Mouse (Mus musculus) hindbrain, embryonic 12.5 days (tissue): ENCODE data around the gene 4930572O03Rik. TPM values are rescaled to one million over a fixed set of nuclear protein-coding genes. Genes with fewer than 3 reads are reported as not detected.
"Not testable (repeated sequence)": the region's sequence is repeated elsewhere in the genome, so short reads cannot be mapped to it uniquely, and the experiment has no call there.

ENCODE experiments used
- ATAC-seq: fragments of 200-750 bp; cut with Nextera tagmentation; 2 replicates; pipeline ENCODE4 v1.8.0; 2017; ENCODE audit warnings: moderate TSS enrichment; ENCODE audit not compliant: low FRiP score
- H3K27ac ChIP-seq: fragments of 300-500 bp; sonication (generic); 2 replicates; pipeline ENCODE4 v1.5.1; 2016; ENCODE audit warnings: mild to moderate bottlenecking
- H3K27me3 ChIP-seq: fragments of 300-500 bp; sonication (generic); 2 replicates; pipeline ENCODE4 v1.6.1; 2016; ENCODE audit warnings: mild to moderate bottlenecking
- H3K36me3 ChIP-seq: fragments of 300-500 bp; sonication (generic); 2 replicates; pipeline ENCODE4 v1.6.1; 2016; ENCODE audit warnings: mild to moderate bottlenecking
- H3K4me1 ChIP-seq: fragments of 300-500 bp; sonication (generic); 2 replicates; pipeline ENCODE4 v1.6.1; 2016
- H3K4me2 ChIP-seq: fragments of 300-500 bp; sonication (generic); replicated peaks from 2 replicates; pipeline ENCODE4 v1.6.1; 2016; ENCODE audit warnings: mild to moderate bottlenecking
- H3K4me3 ChIP-seq: fragments of 300-500 bp; sonication (generic); 2 replicates; pipeline ENCODE4 v1.5.1; 2016; ENCODE audit warnings: mild to moderate bottlenecking
- H3K9ac ChIP-seq: fragments of 300-500 bp; sonication (generic); 2 replicates; pipeline ENCODE4 v1.6.1; 2016; ENCODE audit warnings: mild to moderate bottlenecking, moderate library complexity
- H3K9me3 ChIP-seq: fragments of 300-500 bp; sonication (generic); replicated peaks from 2 replicates; pipeline ENCODE4 v1.6.1; 2016; ENCODE audit warnings: mild to moderate bottlenecking
- WGBS: fragments of 180-500 bp; shearing (Covaris S2); methylation state at CpG from one replicate; pipeline ENCODE4 v1.1.7; 2016; 5-methylcytosine and 5-hydroxymethylcytosine counted together
- polyA plus RNA-seq: library from polyadenylated mRNA; unstranded; fragments of >200 nt; fragmentation: Nextera tagmentation; extraction: Ambion mirVana; gene quantifications from 2 replicates; pipeline ENCODE4 v1.2.1, GENCODE M21; 2016

Gene 4930572O03Rik
- polyA plus RNA-seq = not detected in 2 replicates

DNA sequence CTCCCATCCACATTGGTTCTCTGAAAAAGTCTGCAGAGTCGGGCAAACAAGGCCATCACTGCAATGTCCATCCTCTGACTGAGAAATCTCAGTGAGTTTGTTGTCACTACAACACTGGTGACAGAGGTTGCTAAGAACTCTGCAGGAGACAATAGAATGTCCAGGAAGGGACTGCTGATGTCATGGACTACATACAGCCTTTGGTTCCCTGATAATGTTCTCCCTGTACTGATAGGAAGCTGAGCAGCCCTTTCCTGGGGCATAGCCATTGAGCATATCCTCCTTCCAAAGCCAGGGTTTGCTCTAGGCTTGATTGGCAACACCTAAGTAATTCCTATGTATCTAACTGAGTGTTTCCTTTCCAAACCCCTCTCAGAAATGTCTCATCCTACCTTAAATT, at the start of gene 4930572O03Rik:
4930572O03Rik (minus strand) TSS at position 101 of the 400 bp plus-strand sequence.
- WGBS = 76% methylated on average over 1 of the region's 1 CpGs
- H3K27ac ChIP-seq, H3K36me3 ChIP-seq, H3K4me3 ChIP-seq, H3K9ac ChIP-seq, H3K4me2 ChIP-seq, H3K4me1 ChIP-seq, H3K27me3 ChIP-seq, ATAC-seq: not testable (repeated sequence)
- H3K9me3 ChIP-seq = peaks cover 17% of the 10 kb centered on the region

DNA sequence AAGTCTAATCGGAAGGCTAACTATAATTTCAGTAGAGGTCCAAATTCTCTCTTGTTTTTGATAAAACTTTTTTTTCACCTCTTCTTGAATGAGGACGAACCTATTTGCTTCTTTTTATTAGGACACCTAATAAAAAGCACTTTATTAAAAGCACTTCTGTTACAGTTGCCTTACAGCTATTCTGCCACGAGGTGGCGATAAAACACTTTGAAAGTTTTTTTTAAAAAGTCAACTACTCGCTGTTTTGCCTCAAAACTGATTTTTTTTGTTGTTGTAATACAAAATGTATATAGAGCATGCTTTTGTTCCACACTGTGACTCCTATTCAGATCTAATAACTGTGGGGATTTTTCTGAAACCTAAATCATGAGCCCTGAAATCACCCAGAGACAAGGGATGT, 46.0 kb upstream of the 4930572O03Rik start:
- not testable (repeated sequence) for H3K4me3 ChIP-seq, H3K27me3 ChIP-seq, H3K9me3 ChIP-seq, H3K9ac ChIP-seq, ATAC-seq, H3K4me2 ChIP-seq, H3K36me3 ChIP-seq, H3K27ac ChIP-seq, H3K4me1 ChIP-seq
- WGBS = 24% methylated on average over 5 of the region's 5 CpGs

- 40% methylated on average over 2 of the region's 2 CpGs for WGBS
- ATAC-seq, H3K4me3 ChIP-seq, H3K27ac ChIP-seq, H3K4me2 ChIP-seq, H3K9me3 ChIP-seq, H3K4me1 ChIP-seq, H3K36me3 ChIP-seq, H3K27me3 ChIP-seq, H3K9ac ChIP-seq: not testable (repeated sequence)
These were observed 40.9 kb upstream of the 4930572O03Rik start for GRCm38 (mm10) chr5:15697719-15698118.

DNA sequence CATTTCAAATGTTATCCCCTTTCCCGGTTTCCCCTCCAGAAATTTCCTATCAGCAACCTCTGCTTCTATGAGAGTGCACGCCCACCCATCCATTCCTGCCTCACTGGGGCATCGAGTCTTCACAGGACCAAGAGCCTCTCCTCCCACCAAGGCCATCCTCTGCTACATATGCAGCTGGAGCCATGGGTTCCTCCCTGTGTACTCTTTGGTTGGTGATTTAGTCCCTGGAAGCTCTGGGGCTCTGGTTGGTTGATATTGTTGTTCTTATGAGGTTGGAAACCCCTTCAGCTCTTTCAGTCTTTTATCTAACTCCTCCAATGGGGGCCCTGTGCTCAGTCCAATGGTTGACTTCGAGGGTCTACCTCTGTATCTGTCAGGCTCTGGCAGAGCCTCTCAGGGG, 35.0 kb upstream of the 4930572O03Rik start:
- H3K9me3 ChIP-seq = peaks cover 23% of the 10 kb centered on the region
- not testable (repeated sequence) for H3K9ac ChIP-seq, H3K4me1 ChIP-seq, H3K36me3 ChIP-seq, H3K4me2 ChIP-seq, H3K4me3 ChIP-seq, H3K27me3 ChIP-seq, ATAC-seq, H3K27ac ChIP-seq
- WGBS = 81% methylated on average over 4 of the region's 4 CpGs

GRCm38 (mm10) chr5:15690822-15691221, 34.0 kb upstream of the 4930572O03Rik start:
- H3K27me3 ChIP-seq, H3K27ac ChIP-seq, H3K4me2 ChIP-seq, H3K9ac ChIP-seq, ATAC-seq, H3K4me3 ChIP-seq, H3K4me1 ChIP-seq, H3K36me3 ChIP-seq: not testable (repeated sequence)
- 74% methylated on average over 4 of the region's 4 CpGs for WGBS
- peaks cover 29% of the 10 kb centered on the region for H3K9me3 ChIP-seq

DNA sequence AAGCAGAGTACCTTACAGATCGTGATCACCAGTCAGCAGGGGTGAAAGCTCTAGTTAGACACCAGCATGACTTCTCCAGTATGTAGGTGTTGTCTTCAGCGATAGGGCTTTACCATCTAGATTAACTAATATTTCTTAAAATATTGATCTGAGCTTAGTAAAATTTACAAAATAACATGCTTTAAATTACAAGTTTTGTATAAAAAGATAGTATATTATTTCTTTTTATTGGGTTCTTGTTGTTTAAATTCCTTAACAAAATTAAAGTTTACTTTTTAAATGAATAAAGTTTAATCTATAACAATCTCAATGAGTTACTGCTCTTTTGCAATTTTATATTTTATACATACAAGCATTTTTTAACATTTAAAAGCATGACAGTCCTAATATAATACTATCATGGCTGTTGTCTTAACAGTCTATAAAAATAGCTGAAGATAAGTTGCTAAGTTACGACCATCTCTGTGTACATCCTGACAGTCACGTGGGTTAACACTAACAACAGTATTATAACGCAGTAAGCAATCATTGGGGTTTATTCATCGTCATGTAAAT, 32.9 kb upstream of the 4930572O03Rik start:
- not testable (repeated sequence) for H3K4me2 ChIP-seq

DNA sequence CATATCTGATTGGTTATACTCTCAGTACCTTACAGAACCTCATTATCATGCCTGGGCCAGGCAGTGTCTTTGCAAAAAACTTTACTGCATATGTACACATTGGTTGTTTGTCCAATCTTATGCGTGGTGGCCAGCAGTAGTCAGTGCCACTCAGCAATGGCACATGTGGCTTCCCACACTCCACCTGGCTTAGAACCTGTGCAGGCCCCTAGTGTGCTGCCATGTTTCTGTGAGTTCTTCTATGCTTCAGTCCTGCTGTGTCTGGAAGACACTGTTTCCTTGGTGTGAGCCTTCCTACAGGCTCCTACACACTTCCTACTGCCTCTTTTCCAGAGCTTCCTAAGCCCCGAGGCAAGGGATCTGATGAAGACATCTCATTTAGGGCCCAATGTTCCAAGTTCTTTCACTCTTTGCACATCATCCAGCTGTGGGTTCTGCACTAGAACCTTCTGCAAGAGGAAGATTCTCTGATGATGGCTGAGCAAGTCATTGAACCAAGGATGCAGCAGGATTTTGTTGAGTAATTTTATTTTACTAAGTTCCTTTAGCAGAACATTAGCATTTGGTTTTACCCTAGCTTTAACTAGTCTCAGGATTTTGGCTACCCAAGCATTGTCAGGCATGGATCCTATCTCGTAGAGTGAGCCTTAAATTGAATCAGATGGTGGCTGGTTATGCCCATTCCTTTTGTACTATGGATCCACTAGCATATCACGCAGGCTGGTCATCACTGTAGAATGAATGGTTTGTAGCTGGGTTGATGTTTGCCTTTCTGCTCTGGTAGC, 32.2 kb upstream of the 4930572O03Rik start:
- 67% methylated on average over 4 of the region's 4 CpGs for WGBS
- H3K4me1 ChIP-seq = not testable (repeated sequence)

More for the DNA sequence above, 32.9 kb upstream of the 4930572O03Rik start:
- H3K4me3 ChIP-seq, H3K27ac ChIP-seq, H3K36me3 ChIP-seq, H3K27me3 ChIP-seq, H3K9ac ChIP-seq, H3K4me1 ChIP-seq: not testable (repeated sequence)
- 74% methylated on average over 6 of the region's 6 CpGs for WGBS
- ATAC-seq = peak; percentile 87
- peaks cover 25% of the 10 kb centered on the region for H3K9me3 ChIP-seq

DNA sequence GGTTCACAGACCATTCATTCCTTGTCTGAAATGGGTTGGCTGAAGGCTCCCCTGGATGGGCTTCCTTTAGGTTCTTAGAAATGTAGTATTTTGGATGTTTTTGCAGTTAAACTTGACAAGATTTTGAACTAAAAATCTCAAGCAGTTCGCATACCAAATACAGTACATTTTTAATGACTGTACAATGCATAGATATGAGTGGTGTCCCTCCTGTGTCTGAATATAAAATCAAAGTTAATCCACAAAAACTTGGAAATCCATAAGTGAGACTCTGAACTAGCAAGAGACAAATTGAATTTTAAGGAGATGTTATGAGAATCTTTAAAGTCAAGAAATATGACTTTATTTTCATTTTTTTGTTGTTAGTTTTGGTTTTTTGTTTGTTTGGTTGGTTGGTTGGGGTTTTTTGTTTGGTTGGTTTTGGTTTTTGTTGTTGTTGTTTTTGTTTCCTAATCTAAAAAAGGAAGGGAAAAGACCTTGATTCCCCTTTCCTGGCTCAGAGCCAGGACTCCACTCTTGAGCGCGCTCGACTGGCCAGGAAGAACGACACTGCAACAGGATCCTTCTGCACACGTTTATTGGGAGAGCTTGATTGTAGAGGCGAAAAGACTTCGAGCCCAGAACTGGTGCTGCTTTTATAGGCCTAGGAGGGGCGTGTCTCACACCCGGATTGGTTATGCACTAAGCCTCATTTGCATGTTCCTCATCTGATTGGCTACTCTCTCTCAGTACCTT, 24.6 kb upstream of the 4930572O03Rik start:
- peaks cover 14% of the 10 kb centered on the region for H3K9me3 ChIP-seq
- H3K36me3 ChIP-seq, H3K9ac ChIP-seq, H3K27ac ChIP-seq, H3K4me1 ChIP-seq, H3K4me2 ChIP-seq, H3K27me3 ChIP-seq, H3K4me3 ChIP-seq: not testable (repeated sequence)
- ATAC-seq = peak; percentile 85
- 79% methylated on average over 8 of the region's 10 CpGs for WGBS

More for the DNA sequence above, 32.2 kb upstream of the 4930572O03Rik start:
- H3K36me3 ChIP-seq, H3K4me3 ChIP-seq, H3K27me3 ChIP-seq, H3K4me2 ChIP-seq, H3K9ac ChIP-seq, H3K27ac ChIP-seq: not testable (repeated sequence)
- peak; percentile 89 for ATAC-seq
- H3K9me3 ChIP-seq = peaks cover 25% of the 10 kb centered on the region

DNA sequence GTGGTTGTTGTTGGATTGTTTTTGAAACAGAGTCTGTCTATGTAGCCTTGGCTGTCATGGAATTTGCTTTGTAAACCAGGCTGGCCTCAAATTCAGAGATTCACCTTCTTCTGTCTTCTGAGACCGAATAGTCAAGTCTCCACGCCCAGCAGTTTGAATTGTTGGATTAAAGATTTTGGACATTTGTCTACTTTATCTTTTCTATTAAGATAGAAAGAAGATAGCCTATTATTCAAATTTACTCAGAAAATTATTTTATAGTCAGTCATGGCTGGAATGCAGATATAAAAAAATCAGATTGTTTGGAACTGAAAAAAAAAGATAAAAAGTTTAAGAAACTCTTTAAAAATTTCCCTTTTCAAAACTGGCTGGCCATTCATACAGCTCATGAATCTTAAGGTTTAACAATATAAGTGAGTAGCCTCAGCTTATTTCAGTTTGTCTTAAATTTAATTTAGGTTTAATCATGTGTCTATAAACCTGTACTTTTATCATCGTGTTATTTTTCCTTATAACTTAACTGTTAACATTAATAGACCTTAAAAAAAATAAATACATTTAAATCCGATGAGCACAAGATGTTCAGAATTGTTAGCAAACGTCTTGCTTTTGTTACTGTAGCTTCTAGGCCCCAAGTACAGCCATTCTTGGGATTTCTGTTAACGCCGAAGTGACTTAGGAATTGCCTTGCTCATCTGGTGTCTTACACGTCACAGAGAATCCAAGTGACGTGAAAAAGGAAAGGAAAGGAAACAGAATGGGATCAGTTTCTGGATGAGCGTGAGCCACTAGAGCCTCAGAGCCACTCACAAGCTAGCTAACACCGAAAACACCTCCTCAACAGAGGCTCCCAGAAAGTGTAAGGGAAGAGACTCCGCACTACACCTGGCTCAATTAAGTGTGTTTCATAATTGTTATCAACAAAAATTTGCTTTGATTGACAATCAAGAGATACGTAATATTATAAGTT, 23.4 kb upstream of the 4930572O03Rik start:
- peaks cover 12% of the 10 kb centered on the region for H3K9me3 ChIP-seq
- 66% methylated on average over 13 of the region's 13 CpGs for WGBS
- not testable (repeated sequence) for H3K9ac ChIP-seq, H3K4me2 ChIP-seq, H3K4me1 ChIP-seq, H3K27me3 ChIP-seq, H3K4me3 ChIP-seq, H3K36me3 ChIP-seq, H3K27ac ChIP-seq
- ATAC-seq = peak; percentile 88

- 72% methylated on average over 2 of the region's 2 CpGs for WGBS
- H3K9me3 ChIP-seq = peaks cover 17% of the 10 kb centered on the region
- H3K27ac ChIP-seq, H3K9ac ChIP-seq, H3K4me2 ChIP-seq, H3K4me3 ChIP-seq, ATAC-seq, H3K27me3 ChIP-seq, H3K36me3 ChIP-seq, H3K4me1 ChIP-seq: not testable (repeated sequence)
These were observed 22.0 kb upstream of the 4930572O03Rik start for GRCm38 (mm10) chr5:15678907-15679306.

GRCm38 (mm10) chr5:15677750-15678149, 20.9 kb upstream of the 4930572O03Rik start:
- H3K4me1 ChIP-seq, H3K4me3 ChIP-seq, H3K9ac ChIP-seq, H3K36me3 ChIP-seq, H3K27ac ChIP-seq, H3K4me2 ChIP-seq, H3K27me3 ChIP-seq: not testable (repeated sequence)
- ATAC-seq = peak; percentile 69; the same call in 1 of the 2 replicates
- 87% methylated on average over 4 of the region's 4 CpGs for WGBS
- peaks cover 23% of the 10 kb centered on the region for H3K9me3 ChIP-seq
